Mouse (Mus musculus) small intestine, adult 2 months (tissue): ENCODE results near the gene Dbh.

Source experiments
- CTCF ChIP-seq: fragments of 200-500 bp; IDR thresholded peaks from 2 replicates; pipeline ENCODE4 v1.5.1; 2012; ENCODE audit warnings: low read depth, mild to moderate bottlenecking, control low read depth, inconsistent platforms, low read length, moderate library complexity, mixed read lengths; ENCODE audit not compliant: insufficient replicate concordance, insufficient read length; ENCODE audit errors: extremely low read depth
- POLR2A ChIP-seq: fragments of 200-500 bp; IDR thresholded peaks from 2 replicates; pipeline ENCODE4 v1.6.1; 2012; ENCODE audit warnings: low read depth, mild to moderate bottlenecking, control low read depth, inconsistent platforms, low read length, moderate library complexity

DNA sequence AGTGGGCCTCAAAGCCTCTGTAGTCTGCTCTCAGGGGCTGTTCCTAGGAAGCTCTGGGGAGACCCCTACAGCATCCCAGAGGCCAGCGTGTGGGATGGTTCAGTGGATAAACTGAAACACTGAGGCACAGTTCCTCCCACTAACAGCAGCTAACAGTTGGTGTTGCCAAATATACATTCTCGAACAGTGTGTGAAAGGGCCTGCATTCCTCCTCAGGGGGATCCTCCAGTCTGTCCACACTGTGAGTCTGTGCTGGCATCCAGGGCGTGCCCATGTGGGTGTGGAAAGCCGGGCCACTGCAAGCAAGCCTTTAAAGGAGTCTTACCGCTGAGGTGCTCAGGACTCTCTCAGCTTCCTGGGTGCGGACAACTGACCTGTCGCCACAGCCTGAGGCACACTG lies 61.5 kb downstream of the Dbh start:
- no peak for TF ChIP-seq CTCF
- no peak for TF ChIP-seq POLR2A
